Mouse (Mus musculus) frontal cortex, postnatal 25 days (tissue): ENCODE data around the gene Gm17324.
"Not testable (repeated sequence)": the region's sequence is repeated elsewhere in the genome, so short reads cannot be mapped to it uniquely, and the experiment has no call there.

Source experiments
- DNase-seq, 2 experiments: peaks; one replicate each; pipeline ENCODE4 v3.0.0; 2022; ENCODE audit warnings: low spot score in 2 of 2

Gene Gm17324

DNA sequence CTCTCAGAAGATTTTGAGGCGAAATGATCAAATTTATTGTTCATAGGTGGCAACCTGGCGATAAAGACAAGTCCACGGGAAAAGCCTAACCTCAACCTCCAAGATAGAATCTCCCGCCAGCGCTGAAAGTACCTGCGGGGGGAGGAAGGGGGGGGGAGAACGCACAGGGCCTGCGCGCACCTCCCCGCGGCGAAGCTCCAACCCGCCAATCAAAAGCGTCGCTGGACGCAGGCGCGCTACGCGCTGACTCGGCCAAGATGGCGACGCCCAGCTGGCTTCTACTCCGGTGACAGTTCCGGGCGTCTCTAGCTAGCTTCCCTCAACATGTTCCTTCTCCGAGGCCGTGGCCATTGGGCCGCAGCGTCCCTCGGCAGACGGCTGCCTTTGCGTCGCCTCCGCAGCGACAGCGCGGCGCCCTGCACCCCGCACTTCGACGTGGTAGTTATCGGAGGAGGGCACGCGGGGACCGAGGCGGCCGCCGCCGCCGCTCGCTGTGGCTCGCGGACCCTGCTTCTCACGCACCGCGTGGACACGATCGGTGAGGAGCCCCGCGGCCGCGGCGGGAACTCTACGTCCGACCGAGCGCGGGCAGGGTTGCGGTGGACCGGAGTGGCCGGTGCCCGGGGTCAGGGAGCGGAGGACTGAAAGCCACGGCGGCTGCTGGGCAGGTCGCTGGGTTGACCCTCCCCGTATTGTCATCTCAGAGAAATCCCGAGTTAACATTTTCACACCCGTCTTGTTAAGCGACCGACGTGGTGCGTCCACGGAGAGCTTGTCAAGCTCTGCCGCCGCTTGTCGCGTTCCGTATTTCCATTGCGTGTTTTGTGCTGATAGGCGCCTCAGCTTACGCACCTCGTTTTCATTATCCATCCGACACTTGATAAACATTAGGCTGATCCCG, at the start of gene Gm17324, which contains the start of gene Mto1:
Gene Gm17324, minus strand, starts transcription at position 814 of the 901 bp plus-strand sequence.
Gene Mto1, plus strand, starts transcription at position 236 of the 901 bp plus-strand sequence.
- DNase-seq, result peak; percentile 63 to 80

DNA sequence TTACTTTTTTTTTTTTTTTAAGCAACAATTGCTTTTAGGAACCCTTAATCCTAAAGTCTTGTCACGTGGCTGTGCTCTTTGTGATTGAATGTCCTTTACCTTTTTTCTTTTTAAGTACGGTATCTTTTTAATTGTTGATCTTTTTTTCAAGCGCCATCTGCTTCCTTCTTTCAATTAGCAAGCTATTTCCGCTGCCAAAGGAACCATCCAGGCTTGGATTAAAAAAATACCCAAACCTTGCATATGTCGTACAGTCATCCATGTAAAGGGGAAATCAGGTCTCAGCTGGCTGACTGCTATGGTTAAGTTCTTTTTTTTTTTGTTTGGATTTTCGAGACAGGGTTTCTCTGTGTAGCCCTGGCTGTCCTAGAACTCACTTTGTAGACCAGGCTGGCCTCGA, 44.6 kb upstream of the Gm17324 start:
- no peak for DNase-seq

GRCm38 (mm10) chr9:78492254-78492653, 43.7 kb upstream of the Gm17324 start:
- no peak for DNase-seq

- no peak for DNase-seq
Observed at GRCm38 (mm10) chr9:78491169-78491568, 42.6 kb upstream of the Gm17324 start.

GRCm38 (mm10) chr9:78488890-78489420, 40.4 kb upstream of the Gm17324 start, which contains the start of gene Eef1a1:
Eef1a1 (minus strand) TSS chr9:78489151.
- peak in 1 of 2 experiments; percentile 20 for DNase-seq

DNA sequence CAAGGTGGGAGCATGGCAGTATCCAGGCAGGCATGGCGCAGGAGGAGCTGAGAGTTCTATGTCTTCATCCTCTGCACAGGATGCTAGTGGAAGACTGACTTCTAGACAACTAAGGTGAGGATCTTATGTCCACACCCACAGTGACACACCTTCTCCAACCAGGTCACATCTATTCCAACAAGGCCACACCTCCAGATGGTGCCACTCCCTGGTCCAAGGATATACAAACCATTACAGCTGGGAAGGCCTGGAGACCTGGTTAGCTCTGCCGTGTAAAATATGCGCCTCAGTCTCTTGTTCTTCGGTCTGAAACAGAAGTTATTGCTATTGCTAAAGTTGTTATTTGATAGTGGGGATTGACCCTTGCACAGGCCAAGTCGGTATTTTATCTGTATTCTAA, 39.4 kb upstream of the Gm17324 start:
- DNase-seq, result not testable (repeated sequence)

- DNase-seq, result no peak
Observed at GRCm38 (mm10) chr9:78484660-78485059, 36.1 kb upstream of the Gm17324 start.

DNA sequence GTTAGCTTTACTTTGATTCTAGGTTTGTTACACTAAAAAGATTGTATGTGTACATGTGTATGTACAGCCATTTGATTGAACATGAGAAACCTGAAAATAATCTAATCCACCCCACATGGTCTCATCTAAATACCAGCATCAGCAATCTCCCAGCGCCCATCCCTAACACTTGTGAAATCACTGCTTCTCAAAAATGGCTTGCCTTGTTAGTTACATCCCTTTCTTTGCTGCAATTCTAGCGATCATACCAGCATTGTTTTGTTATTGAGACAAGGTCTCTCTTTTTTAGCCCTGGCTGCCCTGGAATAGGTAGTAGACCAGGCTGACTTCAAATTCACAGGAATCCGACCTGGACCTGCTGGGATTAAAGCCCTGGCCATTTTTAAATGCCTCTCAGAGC, 33.8 kb upstream of the Gm17324 start:
- DNase-seq, result no peak

DNA sequence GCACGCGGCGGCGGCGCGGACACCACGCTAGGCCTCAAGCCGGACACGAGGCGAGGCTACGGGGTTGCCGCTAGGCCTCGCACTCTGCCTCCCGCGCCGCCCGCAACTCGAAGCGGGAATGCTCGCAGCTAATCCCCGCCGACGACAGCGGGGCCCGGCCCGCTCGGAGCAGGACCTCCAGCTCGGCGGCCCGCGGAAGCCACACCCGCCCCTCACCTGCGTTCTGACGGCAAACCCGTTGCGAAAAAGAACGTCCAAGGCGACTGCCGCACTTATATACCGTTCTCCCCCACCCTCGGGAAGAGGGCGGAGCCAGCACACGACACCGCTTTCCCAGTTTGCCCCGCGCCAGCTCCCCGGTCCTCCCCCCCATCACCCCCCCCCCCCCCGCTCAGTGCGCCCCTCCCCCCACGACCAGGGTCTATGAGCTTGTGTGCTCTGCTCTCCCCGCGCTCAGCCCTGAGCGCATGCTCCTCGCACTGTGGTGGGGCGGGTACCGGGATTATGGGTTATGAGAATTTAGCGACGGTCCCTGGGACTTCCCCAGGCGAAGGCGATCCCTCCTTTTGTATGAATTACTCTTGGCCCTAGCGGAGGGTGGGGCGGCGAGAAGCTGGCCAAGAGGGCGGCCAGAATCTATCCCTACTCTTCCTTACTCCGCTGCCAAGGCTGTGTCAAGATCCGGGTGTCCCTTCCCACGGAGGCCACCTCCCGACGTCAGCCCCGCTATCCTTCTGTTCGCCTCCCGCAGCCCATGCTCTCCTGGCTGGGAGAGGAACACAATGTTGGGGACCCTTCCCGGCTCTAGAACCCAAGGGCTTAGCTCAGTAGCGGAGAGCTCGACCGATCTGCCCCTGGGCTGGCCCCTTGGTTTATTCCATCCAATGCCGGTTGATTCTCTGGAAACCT, 33.1 kb upstream of the Gm17324 start:
- DNase-seq, result peak; percentile 89 to 92

GRCm38 (mm10) chr9:78480706-78481358, 32.2 kb upstream of the Gm17324 start:
- peak; percentile 55 to 64 for DNase-seq

GRCm38 (mm10) chr9:78480227-78480626, 31.6 kb upstream of the Gm17324 start:
- DNase-seq, result not testable (repeated sequence)

GRCm38 (mm10) chr9:78479308-78479707, 30.7 kb upstream of the Gm17324 start:
- DNase-seq, result not testable (repeated sequence)

- DNase-seq, result not testable (repeated sequence)
Observed at GRCm38 (mm10) chr9:78478009-78478605, 29.5 kb upstream of the Gm17324 start.

GRCm38 (mm10) chr9:78477021-78477551, 28.5 kb upstream of the Gm17324 start:
- no peak for DNase-seq

- no peak for DNase-seq
Observed at GRCm38 (mm10) chr9:78476531-78477020, 28.0 kb upstream of the Gm17324 start.

GRCm38 (mm10) chr9:78475873-78476272, 27.3 kb upstream of the Gm17324 start:
- DNase-seq, result no peak

- no peak for DNase-seq
Observed at GRCm38 (mm10) chr9:78475383-78475780, 26.8 kb upstream of the Gm17324 start.

- no peak for DNase-seq
Observed at GRCm38 (mm10) chr9:78474771-78475382, 26.3 kb upstream of the Gm17324 start.

DNA sequence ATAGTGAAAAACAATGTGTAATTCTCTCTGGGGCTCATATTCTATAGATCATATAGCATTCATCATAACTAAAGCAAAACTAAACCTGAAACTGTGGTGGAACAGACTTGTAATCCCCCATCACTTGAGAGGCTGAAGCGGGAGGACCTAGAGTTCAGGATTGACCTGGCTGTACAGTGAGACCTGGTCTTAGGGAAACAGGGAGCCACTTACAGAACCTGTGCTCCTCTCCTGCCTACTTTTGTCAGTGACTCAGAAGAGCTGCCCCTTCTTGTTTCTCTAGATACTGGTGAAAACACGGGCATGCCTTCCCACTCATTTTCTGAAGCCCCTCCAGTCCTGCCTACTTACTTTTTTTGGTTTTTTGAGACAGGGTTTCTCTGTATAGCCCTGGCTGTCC, 25.7 kb upstream of the Gm17324 start:
- no peak for DNase-seq

GRCm38 (mm10) chr9:78473588-78473987, 25.0 kb upstream of the Gm17324 start:
- no peak for DNase-seq
